In genomic region chr8:95952257-95952656, GRCm38 (mm10) we compare ENCODE assay signal across 8 mouse cellular contexts.
DNase-seq lines count a peak whose midpoint lies in the region; ATAC-seq and TF ChIP-seq lines count a peak whose summit lies in the region.

No protein-coding gene starts in this region.

- no peak overlapping the region for H3K9ac ChIP-seq in kidney, postnatal 0 days (ENCODE audit: low read depth, low read length)
- no peak overlapping the region for H3K9ac ChIP-seq in embryonic facial prominence, embryonic 12.5 days
- H3K9ac ChIP-seq in hindbrain, postnatal 0 days (replicated peaks; ENCODE audit: low read length), result 0 out of 2 replicates have a peak overlapping the region, but pooled peaks have one; percentile 21
- peak overlapping the region; percentile 54; the same call in 1 of the 2 replicates for H3K9ac ChIP-seq in neural tube, embryonic 13.5 days

- peak; percentile 22 for DNase-seq in kidney, postnatal 0 days (ENCODE audit: low spot score)
- no peak for DNase-seq in kidney, adult 9 months
- DNase-seq in hindbrain, postnatal 0 days (ENCODE audit: low spot score), result no peak
- DNase-seq in cerebellum, adult 9-11 months, result no peak
- DNase-seq in layer of hippocampus, postnatal 36 days, result no peak
- DNase-seq in ovary, postnatal 36 days (ENCODE audit: low spot score), result no peak

- no peaks in the 10 kb centered on the region for H3K27me3 ChIP-seq in kidney, postnatal 0 days (ENCODE audit: insufficient read depth, low read length)
- H3K27me3 ChIP-seq in embryonic facial prominence, embryonic 12.5 days, result no peaks in the 10 kb centered on the region
- H3K27me3 ChIP-seq in hindbrain, postnatal 0 days (ENCODE audit: insufficient read depth, low read length), result no peaks in the 10 kb centered on the region
- no peaks in the 10 kb centered on the region for H3K27me3 ChIP-seq in neural tube, embryonic 13.5 days

- H3K36me3 ChIP-seq in kidney, postnatal 0 days (ENCODE audit: insufficient read depth, low read length), result no peaks in the 10 kb centered on the region
- no peaks in the 10 kb centered on the region for H3K36me3 ChIP-seq in embryonic facial prominence, embryonic 12.5 days
- H3K36me3 ChIP-seq in hindbrain, postnatal 0 days (ENCODE audit: insufficient read depth, low read length), result no peaks in the 10 kb centered on the region
- no peaks in the 10 kb centered on the region for H3K36me3 ChIP-seq in neural tube, embryonic 13.5 days

- ATAC-seq in kidney, postnatal 0 days (replicated peaks; ENCODE audit: low FRiP score, low read depth), result no peak
- ATAC-seq in embryonic facial prominence, embryonic 12.5 days (ENCODE audit: insufficient number of reproducible peaks, insufficient read depth, low FRiP score, low TSS enrichment), result no peak
- ATAC-seq in hindbrain, postnatal 0 days, result no peak
- no peak for ATAC-seq in neural tube, embryonic 13.5 days (ENCODE audit: low read depth)

- no peak overlapping the region; the same call in 1 of the 2 replicates for H3K4me3 ChIP-seq in kidney, postnatal 0 days (replicated peaks; ENCODE audit: low read depth, low read length)
- H3K4me3 ChIP-seq in embryonic facial prominence, embryonic 12.5 days, result 0 out of 2 replicates have a peak overlapping the region, but pooled peaks have one; percentile 14
- H3K4me3 ChIP-seq in hindbrain, postnatal 0 days (ENCODE audit: low read length), result peak overlapping the region; percentile 31
- H3K4me3 ChIP-seq in neural tube, embryonic 13.5 days, result peak overlapping the region; percentile 37

- H3K9me3 ChIP-seq in kidney, postnatal 0 days (replicated peaks; ENCODE audit: low read length), result no peaks in the 10 kb centered on the region
- H3K9me3 ChIP-seq in embryonic facial prominence, embryonic 12.5 days, result no peaks in the 10 kb centered on the region
- no peaks in the 10 kb centered on the region for H3K9me3 ChIP-seq in hindbrain, postnatal 0 days (ENCODE audit: low read length)
- no peaks in the 10 kb centered on the region for H3K9me3 ChIP-seq in neural tube, embryonic 13.5 days

- no peak overlapping the region for H3K27ac ChIP-seq in kidney, postnatal 0 days
- no peak overlapping the region for H3K27ac ChIP-seq in embryonic facial prominence, embryonic 12.5 days
- no peak overlapping the region for H3K27ac ChIP-seq in hindbrain, postnatal 0 days
- no peak overlapping the region for H3K27ac ChIP-seq in neural tube, embryonic 13.5 days (replicated peaks)

- 21% methylated on average over 10 of the region's 10 CpGs for WGBS in kidney, postnatal 0 days
- WGBS in embryonic facial prominence, embryonic 12.5 days, result 16% methylated on average over 10 of the region's 10 CpGs
- WGBS in hindbrain, postnatal 0 days, result 10% methylated on average over 10 of the region's 10 CpGs
- WGBS in neural tube, embryonic 13.5 days, result 10% methylated on average over 10 of the region's 10 CpGs

- TF ChIP-seq CTCF in kidney, postnatal 0 days (IDR thresholded peaks at IDR 0.05; ENCODE audit: low read depth), result no peak
- TF ChIP-seq CTCF in hindbrain, postnatal 0 days (IDR thresholded peaks at IDR 0.05; ENCODE audit: low read depth), result no peak

- no peaks in the 10 kb centered on the region for H3K4me1 ChIP-seq in kidney, postnatal 0 days (replicated peaks; ENCODE audit: insufficient read depth, low read length)
- H3K4me1 ChIP-seq in embryonic facial prominence, embryonic 12.5 days, result no peaks in the 10 kb centered on the region
- H3K4me1 ChIP-seq in hindbrain, postnatal 0 days (ENCODE audit: insufficient read depth, low read length), result peaks cover 3% of the 10 kb centered on the region; the same call in 1 of the 2 replicates
- peaks cover 23% of the 10 kb centered on the region; the same call in 1 of the 2 replicates for H3K4me1 ChIP-seq in neural tube, embryonic 13.5 days (replicated peaks)

- H3K4me2 ChIP-seq in kidney, postnatal 0 days (ENCODE audit: low read length), result peak overlapping the region; percentile 50
- peak overlapping the region; percentile 43 for H3K4me2 ChIP-seq in embryonic facial prominence, embryonic 12.5 days (replicated peaks)
- peak overlapping the region; percentile 56 for H3K4me2 ChIP-seq in hindbrain, postnatal 0 days (ENCODE audit: low read depth, low read length)
- peak overlapping the region; percentile 53 for H3K4me2 ChIP-seq in neural tube, embryonic 13.5 days

Comparison
In these comparisons a context has a peak if more than half of its experiments do, and no peak if none do; other contexts are left out.
1. H3K9ac ChIP-seq: peak in hindbrain, postnatal 0 days (single experiment) and neural tube, embryonic 13.5 days (single experiment); none in kidney, postnatal 0 days (single experiment) and embryonic facial prominence, embryonic 12.5 days (single experiment).
2. Peak in every context shown above with its lines, with median percentiles within 50 percentile points of each other: H3K4me2 ChIP-seq.